Mouse (Mus musculus): Measurements from ENCODE around the gene Iglon5. TPM values are rescaled to one million over a fixed set of nuclear protein-coding genes. Genes with fewer than 3 reads are reported as not detected.

Iglon5 gene
- 1.3 and 2.1 TPM in 2 replicates for total RNA-seq (2021)
- long read RNA-seq, result 0 reads

- no peak for DNase-seq
These were observed at the start of gene Iglon5 for GRCm38 (mm10) chr7:43489631-43490125. Gene Iglon5, minus strand, starts transcription at chr7:43490075.

- DNase-seq, result no peak
These were observed 48.6 kb upstream of the Iglon5 start for GRCm38 (mm10) chr7:43538524-43538923.

DNA sequence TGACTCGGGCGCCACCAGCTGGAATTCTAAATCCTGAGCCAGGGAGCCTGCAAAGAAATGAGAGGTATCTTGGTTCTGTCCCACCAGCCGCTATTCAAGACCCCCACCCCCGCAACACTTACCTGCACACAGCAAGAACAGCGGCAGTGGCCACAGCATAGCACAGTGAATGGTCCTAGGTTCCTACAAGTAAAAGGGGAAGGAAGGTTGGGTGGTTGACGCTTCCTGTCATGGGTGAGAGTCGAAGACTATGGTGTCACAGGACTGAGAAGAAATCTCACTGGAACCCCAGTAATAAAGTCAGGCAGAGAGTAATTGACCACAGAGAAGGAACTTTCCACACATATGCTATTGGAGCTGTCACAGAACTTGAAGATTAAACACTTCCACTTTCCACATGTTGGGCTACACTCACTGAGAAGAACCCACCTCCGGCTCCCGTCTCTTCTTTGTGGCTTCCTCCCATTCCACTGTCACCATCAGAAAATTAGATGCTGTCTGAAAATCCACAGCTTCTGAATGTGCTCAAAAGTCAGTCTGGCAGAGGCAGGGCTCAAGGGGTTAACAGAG is 43.1 kb upstream of the Iglon5 start:
- no peak for DNase-seq

- DNase-seq, result no peak
These were observed 40.4 kb upstream of the Iglon5 start for GRCm38 (mm10) chr7:43530216-43530785.

DNA sequence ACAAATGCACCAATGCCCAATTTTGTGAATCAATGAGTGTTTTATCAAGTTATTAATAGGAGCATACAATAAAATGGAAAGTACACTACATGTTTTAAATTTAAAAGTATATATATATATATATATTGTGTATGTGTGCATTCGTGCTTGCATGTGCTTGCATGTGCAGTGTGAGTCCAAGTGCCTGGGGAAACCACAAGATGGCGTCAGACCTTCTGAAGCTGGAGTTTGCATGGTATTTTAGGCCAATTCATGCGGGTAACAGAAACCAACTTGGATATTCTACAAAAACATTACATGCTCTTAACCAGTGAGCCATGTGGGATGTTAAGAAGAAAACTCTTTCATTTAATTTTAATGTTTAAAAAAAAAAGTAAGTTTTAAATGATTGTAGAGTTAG is 35.4 kb upstream of the Iglon5 start:
- DNase-seq, result no peak

DNA sequence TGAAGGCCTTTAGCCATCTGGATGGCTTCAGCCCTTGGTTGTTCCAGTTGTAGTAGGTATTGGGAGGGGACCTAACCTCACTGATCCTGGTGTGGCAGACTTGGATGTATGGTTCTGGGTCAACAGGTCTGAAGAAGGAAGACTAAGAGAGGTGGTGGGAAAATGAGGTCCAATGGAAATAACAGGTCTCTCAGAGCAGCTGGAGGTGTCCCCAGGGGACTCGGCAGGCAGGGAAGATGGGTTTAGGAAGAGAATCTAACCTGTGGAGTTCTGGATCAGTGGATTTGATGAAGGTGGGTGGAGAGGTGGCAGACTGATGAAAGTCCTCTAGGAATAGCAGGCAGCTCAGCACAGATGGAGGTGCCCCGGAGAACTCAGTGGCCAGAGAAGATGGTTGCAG is 32.9 kb upstream of the Iglon5 start:
- no peak for DNase-seq

DNA sequence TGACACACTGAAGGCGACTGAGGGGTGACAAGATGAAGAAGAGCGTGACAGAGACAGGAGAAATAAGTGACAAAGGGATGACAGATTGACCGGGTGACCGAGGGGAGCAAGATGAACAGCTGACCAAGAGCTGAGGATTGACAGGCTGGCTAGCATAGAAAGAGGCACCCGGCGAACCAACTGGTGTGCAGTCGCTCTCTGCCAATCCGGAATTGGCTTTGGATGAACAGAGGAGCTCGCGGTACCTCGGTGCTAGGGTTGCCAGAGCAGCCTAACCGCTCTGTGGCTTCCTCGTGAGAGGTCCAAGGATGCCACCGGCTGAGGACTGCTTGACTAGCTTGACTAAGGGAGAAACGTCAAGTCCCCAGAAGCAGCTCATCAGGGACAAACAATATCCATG is 28.5 kb upstream of the Iglon5 start:
- DNase-seq, result no peak

- DNase-seq, result no peak
These were observed 25.2 kb upstream of the Iglon5 start for GRCm38 (mm10) chr7:43515076-43515475.

DNA sequence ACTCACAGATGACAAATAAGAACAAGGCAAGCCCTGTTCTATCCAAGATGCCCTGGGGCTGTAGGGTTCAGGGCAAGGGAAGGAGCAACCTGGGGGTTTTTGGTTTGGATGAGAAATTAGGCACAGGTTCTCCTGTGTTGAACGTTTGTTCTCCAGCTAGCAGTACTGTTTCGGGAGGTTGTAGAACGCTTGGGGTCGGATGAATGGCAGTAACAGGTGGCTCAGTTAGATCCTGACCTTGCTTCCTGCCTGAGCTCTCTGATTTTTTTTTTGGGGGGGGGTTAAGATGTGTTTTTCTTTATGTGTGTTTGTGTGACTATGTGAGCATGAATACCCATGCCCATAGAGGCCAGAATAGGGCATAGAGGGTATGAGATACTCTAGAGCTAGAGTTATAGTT is 22.6 kb upstream of the Iglon5 start:
- DNase-seq, result no peak

- DNase-seq, result no peak
These were observed 22.0 kb upstream of the Iglon5 start for GRCm38 (mm10) chr7:43511707-43512478.

GRCm38 (mm10) chr7:43495343-43496021 is 5.6 kb upstream of the Iglon5 start:
- peak; percentile 51 for DNase-seq

DNA sequence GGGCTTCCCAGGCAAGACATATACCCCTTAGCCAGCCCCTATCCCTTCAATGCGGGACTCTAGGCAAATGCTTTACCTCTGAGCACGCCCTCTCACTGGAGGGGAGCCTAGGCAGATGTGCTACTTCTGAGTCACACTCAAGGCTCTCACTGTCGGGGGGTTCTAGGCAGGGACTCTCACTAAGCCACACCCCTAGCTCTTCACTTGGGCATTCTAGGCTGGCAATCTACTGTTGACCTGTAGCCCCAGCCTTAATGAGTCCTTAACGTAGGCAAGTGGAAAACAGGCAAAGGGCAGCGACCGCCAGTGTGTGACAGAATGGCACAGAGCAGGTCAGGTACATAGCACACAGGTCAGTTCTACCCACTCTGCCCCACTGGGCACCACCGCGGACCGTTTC is 986 bp upstream of the Iglon5 start:
- no peak for DNase-seq

DNA sequence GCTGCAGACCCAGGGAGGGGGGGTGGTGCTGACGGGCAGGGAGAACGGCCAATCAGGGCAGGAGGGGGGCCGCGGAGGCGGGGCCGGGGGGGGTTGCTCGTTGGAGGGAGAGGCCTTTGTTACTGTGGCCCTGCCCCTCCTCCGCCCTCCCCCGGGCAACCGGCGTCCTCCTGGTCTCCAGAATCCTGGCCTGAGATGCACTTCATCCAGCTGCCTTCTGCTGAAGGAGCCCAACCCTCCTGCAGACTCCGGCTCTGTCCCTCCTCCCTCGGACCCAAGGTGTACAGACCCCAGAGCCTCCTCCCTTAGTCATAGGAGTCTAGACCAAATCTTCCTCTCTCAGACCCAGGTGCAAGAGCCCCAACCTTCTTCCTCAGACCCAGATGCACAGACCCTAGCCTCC is 308 bp upstream of the Iglon5 start:
- peak; percentile 62 for DNase-seq

GRCm38 (mm10) chr7:43488646-43489045 is 1.2 kb downstream of the Iglon5 start:
- DNase-seq, result no peak

- peak; percentile 31 for DNase-seq
These were observed 6.6 kb downstream of the Iglon5 start for GRCm38 (mm10) chr7:43483236-43483635.

DNA sequence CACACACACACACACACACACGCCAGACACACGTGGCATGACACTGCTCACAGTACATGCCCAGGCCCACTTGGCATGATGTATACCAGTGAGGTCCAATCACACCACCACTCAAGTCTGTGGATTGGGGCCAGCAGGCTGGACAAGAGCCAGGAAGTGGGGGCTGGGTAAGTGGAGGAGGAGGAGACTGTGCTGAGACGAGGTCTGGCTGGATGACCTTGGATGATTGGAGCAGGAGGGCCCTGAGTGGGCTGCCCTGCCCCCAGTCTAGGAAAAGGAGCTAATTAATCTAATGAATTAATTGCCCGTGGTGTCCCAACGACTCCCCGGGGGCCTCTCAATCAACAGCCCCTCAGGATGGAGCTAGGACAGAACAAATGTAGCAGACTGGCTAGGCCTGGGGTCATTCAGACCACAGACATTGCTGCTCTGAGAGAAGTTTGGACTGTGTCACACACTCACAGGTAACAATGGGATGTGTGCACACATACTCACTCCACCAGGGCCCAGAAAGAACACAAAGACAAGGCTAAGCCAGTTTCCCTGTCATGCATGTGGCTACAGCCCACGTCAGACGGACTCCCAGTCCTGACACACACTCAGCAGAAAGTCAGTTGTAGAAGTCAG is 7.7 kb downstream of the Iglon5 start:
- DNase-seq, result peak; percentile 35

DNA sequence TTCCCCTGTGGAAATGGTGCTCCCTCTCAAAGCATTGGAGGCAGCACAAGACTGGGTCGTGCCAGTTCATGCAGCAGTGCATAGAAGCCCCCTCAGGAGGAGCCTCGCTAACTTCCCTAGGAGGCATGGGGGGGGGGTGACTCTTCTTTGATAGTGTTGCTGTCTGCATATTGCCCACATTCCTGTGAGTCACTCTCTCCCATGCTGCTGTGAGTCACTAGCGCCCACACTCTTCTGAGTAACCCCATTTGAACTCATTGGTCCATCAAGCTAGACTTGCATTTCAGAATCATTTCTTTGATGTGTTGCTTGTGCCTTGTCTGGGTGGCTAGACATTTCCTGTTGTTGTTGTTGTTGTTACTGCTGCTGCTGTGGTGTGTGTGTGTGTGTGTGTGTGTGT is 8.7 kb downstream of the Iglon5 start:
- DNase-seq, result no peak

DNA sequence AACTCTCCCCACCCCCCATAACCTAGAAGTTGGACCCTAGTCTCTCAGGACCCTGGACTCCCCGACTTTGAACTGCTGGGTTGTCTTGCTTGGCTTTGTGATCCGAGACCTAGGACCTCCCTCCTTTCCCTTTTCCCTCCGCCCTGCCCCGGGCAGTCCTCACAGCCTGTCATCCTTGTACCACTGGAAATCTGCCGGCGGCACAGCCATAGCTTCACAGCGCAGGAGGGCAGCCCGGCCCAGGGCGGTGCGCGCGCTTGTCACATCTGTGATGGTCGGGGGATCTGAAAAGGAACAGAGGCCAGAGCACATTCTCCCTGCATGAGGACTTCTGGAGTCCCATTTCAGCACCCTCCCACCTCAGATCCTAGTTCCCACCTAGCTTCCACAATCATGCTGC is 13.5 kb downstream of the Iglon5 start:
- no peak for DNase-seq

- DNase-seq, result no peak
These were observed 14.2 kb downstream of the Iglon5 start for GRCm38 (mm10) chr7:43475706-43476105.

GRCm38 (mm10) chr7:43470373-43470772 is 19.5 kb downstream of the Iglon5 start:
- no peak for DNase-seq

GRCm38 (mm10) chr7:43466099-43466694 is 23.7 kb downstream of the Iglon5 start:
- peak; percentile 87 for DNase-seq

Measured in adrenal gland, postnatal 25 days (tissue).